Mouse (Mus musculus) G1E-ER4 (cell line): ENCODE results near the gene Hapln1. TPM values are rescaled to one million over a fixed set of nuclear protein-coding genes. Genes with fewer than 3 reads are reported as not detected.

Source experiments
- GATA1 ChIP-seq: IDR thresholded peaks from one replicate; pipeline ENCODE4 v1.8.0; 2012; ENCODE audit warnings: low read length, inconsistent platforms
- polyA plus RNA-seq: library from polyadenylated mRNA; stranded (reverse); fragments of >175 nt; gene quantifications from 2 replicates; pipeline ENCODE4 v1.2.3, GENCODE M21; 2012

Gene Hapln1
- polyA plus RNA-seq, result not detected in 2 replicates

DNA sequence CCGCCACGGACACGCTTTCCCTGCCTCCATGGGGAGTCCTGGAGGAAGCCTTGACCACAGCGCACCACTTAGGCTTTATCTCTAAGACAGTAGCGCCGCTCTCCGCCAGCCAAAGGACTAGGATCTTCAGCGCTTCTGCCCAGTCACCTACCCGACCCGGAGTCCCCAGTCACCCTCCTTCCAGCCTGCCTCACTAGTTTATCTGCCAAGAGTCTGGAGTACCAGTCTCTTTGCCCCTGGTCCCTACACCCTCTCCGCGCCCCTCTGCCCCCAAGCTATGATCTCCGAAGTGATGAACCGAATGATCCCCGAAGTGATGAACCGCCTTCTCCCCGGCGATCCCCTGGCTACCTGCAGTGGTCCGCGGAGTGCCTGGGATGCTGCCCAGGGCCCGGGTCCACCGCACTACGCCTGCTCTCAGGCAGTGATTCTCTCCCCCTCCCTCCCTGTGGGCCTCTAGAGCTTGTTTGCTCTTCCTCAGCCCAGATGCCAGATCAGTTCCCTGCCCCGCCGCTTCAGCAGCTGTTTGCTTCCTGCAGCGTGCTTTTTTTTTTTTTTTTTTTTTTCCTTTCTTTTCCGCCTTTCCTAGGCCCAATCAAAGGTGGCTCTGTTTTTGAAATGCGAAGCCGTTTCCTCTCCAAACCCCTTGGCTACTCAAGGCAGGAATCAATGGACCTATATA is at the start of gene Hapln1:
Gene Hapln1, plus strand, starts transcription at position 592 of the 682 bp plus-strand sequence.
- TF ChIP-seq GATA1, result no peak

DNA sequence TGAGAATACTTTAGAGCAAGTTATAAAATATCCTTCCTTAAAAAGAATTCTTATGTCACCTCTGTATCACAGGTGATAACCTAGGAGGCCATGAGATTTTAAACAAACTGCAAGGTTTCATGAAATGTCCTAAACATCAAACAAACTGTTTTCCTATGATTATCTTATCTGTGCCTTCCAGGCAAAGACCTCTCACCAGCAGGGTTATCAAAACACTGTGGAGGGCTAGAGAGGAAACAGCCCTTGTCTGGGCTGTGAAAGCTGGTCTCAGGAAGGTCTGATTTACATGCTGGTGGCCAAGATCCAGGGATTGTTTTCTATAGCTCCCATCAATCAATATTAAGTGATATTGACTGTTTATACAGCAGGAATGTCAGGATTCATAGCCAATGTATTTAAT is 46.4 kb upstream of the Hapln1 start:
- TF ChIP-seq GATA1, result no peak

DNA sequence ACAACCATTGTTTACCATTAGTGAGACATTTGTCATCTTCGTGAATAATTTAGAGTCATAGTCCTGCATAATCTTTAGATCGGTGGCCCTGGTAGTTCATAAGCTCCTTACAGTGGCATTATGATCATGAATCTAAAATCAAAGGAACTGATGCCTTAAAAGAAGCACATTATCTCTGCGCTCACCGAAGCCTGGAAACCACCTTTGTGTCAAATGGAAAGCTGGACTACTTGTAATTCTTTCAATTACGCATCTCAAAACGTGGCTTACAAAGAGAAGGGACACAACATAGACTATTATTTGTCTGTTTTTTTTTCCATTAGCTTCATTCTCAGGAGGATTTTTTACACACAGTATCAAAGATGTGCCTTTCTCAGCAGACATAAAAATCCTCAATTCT is 45.9 kb upstream of the Hapln1 start:
- TF ChIP-seq GATA1, result no peak

DNA sequence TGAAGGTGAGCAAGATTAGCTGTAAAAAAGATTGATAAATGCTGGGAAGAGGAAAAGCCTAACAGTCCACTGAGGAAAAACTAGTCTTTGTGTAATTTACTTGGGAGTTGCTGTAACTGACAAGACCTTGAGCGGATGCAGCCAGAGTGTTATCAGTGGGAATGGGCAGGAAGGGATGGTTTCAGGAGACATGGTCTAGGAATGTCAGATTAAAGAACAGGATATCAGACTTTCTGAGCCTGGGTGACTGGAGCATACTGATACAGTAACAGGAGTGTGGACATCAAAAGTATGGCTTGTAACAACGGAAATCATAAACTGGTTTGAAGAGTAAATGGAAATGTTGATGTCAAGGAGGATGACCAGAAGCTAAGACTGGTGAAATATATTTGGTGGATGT is 43.0 kb upstream of the Hapln1 start:
- TF ChIP-seq GATA1, result no peak

DNA sequence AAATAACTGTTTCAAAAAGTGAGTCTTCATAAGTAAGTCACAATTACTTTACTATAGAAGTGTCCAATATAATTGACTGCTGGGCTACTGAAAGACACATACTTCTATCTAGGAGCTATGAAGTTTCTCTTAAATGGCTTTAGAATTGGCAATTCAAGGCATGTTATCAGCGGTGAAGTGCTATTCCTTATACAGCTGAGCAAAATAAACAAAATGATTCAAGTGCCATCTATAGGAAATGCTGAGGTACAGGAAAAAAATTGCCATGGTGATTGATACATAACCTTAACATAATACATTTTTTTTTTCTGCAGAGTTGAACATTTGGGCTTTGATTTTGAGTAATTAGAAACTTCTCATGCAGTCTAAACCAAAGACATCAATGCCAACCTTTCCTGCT is 40.2 kb upstream of the Hapln1 start:
- no peak for TF ChIP-seq GATA1

DNA sequence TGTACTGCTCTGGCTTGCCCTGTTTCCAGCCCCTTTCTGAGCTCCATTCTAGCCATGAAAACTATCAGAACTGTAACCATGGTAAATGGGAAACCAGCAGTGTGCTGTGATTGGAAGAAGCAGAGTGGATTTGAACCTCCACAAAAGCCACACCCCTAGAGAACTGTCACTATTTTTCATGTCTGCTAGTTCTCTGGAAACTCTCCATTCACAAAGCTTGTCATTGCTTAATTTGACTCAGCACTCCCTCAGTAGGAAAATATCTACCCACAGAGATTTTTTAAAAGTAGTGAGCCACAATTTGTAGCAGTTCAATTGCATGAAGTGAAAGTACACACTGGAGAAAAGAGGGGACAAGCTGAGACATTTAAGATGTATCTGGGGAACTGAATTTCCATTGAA is 18.1 kb upstream of the Hapln1 start:
- no peak for TF ChIP-seq GATA1

DNA sequence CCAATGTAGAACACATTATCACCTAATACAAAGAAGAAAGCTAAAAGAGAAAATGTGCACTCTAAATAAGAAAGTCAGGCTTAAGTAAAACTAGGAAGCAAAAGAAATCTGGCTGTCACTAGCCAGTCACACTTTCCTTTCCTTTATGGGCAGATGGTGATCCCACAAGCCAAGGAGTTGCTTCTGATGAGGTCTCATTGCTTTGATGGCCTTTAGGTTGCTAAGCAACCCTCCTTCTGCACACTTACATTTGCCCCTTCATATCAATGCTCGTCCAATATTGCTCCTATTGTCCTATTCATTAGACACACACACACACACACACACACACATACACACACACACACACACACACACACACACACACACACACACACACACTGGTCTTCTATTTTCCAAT is 10.9 kb upstream of the Hapln1 start:
- no peak for TF ChIP-seq GATA1

DNA sequence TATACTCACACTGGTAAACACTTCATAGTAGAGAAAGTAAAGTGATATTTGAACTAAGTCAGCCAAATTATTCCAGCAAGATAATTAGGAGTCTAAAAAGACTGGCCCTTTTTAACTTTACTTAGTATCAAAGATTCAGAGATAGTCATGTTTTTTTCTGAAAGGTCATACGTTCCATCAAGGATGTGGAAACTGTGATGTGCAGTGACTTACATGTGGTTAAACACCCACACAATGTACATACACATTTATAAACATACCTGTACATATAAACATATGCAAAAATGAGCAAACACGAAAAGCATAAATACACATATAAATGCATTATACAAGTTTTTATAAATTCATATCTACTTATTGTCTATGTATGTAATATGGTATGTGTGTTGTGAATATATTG is 9.2 kb upstream of the Hapln1 start:
- TF ChIP-seq GATA1, result no peak

DNA sequence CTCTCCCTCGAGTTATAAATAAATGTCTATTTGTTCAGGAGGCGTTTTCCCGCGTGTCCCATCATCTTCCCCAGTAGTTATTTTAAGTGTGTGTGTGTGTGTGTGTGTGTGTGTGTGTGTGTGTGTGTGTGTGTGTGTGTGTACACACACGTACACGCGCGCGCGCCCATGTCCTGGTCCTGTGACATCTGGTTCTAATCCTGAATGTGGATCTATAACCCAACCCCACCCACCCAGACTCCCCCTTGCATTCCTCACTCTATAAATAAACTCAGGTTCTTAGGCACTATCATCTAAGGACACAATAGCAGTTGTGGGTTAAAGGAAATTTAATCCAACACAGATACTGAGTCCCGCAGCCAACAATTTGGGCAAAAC is 280 bp downstream of the Hapln1 start:
- no peak for TF ChIP-seq GATA1

DNA sequence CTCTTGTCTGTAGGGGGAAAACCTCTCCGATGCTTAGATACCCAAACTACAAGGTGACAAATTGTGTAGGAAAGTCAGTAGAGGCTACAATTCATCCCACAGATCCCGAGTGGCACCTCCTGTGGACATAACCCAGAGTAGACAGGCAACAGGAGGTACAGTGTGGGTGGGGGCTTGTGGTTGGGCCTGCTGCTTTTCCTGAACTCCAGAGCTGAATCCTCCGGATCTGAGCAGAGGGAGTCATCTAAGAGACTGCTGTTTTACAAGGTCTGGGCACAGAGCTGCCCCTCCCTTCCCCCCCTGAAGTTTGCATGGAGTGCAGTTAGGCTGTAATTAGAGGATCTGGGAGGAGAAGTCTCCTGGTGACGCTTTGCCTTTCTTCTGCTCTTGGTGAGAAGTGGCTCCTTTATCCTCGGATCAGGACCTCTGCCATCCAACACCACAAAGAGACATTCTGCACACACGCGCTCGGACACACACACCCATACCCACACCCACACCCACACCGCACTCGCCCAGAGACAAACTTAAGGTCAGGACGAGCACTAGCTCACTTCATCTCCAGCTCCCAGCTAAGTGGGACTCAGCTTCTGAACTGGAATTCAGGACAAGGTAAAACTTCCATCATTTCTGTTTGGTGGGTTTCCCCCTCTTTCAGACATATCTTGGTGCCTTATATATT is 846 bp downstream of the Hapln1 start:
- no peak for TF ChIP-seq GATA1

DNA sequence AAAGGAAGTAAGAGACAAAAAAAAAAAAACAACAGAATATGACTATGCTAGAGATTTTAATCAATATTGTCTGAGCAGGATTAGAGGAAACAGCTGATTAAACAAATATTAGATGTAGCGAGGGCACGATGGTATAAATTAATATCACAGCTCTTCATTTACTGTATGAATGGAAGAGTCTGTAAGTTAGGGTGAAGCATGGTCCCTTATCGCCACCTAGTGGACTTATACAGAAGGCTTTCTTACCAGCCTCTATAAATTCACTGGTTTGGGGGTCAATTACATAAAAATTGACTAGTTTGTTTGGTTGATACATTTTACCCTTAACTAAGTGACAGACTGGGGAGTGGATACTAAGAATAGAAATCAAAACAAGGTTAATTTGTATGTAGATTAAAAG is 3.4 kb downstream of the Hapln1 start:
- no peak for TF ChIP-seq GATA1

DNA sequence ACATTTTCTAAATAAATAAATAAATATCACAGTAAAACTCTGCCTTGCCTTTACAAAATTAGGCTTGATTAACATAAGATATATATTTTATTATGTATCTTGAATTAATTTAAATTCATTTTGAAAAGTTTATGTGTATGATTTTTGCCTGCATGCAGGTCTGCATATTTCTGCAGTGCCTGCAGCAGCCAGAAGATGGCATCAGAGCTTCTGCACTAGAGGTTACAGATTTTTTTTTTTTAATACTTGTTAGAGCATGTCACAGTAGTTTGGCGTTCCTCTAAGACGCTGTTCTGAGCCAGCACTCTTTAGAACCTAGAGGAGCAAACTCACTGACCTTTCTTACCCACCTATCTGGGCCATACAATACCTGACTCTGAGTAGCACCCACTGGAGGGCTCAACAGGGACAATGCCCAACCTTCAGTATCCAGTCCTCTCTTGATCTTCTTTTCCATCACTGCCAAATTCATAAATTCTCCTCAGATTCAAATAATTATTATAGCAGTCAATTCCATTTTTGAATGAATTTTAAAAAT is 8.7 kb downstream of the Hapln1 start:
- no peak for TF ChIP-seq GATA1

DNA sequence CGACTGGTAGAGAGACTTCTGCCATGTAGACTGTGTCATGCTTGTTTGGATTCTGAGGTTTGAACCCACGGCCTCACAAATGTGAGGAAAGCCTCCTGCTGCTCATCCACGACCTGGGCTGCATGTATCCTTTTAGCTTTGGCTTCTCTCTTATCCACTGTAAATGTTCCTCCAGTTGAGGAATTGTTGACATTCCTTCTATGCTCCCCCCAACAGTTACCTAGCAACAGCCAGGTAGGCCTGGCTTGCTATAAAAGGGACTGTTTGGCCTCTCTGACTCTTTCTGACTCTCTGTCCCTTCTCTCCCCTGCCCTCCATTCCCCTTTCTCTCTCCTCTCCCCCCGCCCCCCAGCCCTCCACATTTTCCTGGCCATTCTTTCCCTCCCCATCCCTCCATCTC is 9.9 kb downstream of the Hapln1 start:
- TF ChIP-seq GATA1, result no peak

DNA sequence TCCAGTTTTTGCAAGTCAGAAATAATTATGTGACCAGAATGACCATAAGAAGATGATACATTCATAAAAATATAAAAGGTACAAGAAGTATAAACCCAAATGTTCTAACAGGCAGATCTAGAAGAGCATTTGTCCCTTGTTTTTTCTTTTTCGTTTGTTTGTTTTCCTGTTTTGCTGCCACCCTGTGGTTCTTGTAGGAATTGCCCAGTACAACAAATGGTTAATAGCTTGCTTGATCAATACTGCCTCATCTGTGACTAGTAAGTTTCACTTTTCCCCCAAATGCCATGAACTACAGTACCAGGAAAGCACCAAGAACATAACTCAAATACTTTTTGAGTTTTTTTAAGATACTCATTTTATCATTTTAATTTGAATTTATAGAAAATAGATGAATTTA is 11.9 kb downstream of the Hapln1 start:
- no peak for TF ChIP-seq GATA1

DNA sequence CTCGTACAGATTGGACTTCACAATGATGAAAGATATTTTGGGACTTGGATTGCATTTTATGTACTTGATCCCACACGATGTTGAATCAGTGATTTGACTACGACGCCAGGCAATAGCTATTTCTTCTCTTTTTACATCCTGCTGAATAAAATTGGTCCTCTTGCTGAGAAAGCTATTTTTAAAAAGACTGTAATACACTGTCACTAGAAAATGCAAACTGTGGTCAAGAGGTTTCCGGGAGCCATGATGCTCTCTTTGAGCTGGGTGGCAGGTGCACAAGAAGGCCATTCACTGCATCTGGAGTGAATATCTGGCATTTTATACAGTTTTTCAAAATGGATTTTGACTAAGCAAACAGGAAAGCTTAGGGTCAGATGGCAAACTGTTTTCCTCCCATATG is 24.9 kb downstream of the Hapln1 start:
- TF ChIP-seq GATA1, result no peak

DNA sequence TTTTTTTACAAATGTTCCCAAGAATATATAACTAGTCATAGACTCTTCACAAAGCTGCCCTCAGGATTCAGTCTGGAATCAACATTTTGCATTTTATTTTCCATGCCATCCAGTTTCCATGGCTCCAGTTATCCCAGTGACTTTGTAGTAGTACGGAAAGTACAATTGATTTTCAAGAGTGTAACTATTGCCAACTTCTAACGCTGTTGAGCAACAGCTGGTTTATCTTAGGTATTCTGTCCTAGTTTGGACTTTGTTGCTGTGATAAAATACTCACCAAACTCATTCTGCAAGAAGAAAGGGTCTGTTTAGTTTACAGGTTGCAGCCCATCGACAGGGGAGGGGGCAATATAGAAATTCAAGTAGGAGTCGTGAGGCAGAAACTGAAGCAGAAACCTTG is 26.7 kb downstream of the Hapln1 start:
- no peak for TF ChIP-seq GATA1

DNA sequence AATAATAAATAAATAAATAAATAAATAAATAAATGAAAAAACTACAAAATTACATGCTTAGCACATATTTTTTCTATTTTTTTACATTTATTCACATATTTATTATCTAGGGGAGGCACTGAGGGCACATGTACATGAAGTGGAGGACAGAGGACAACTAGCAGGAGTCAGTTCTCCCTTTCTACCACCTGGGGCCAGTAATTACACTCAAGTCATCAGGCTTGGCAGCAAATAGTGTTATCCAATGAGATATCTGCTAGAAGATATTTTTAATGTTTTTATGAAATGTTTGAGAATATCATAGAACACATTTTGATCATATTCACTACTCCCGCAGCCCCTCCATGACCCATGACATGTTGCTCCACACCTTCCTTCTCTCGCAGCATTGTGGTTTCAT is 39.5 kb downstream of the Hapln1 start:
- no peak for TF ChIP-seq GATA1
